Mouse (Mus musculus) forebrain, embryonic 16.5 days (tissue): ENCODE measurements around the gene Olfr134. TPM values are rescaled to one million over a fixed set of nuclear protein-coding genes. Genes with fewer than 3 reads are reported as not detected.
"Not testable (repeated sequence)": the region's sequence is repeated elsewhere in the genome, so short reads cannot be mapped to it uniquely, and the experiment has no call there.

ENCODE experiments used
- ATAC-seq: fragments of 200-750 bp; cut with Nextera tagmentation; 2 replicates; pipeline ENCODE4 v1.8.0; 2017; ENCODE audit warnings: mild to moderate bottlenecking, moderate library complexity
- H3K27ac ChIP-seq: fragments of 300-500 bp; sonication (generic); 2 replicates; pipeline ENCODE4 v1.5.1; 2014; ENCODE audit warnings: low read length, control low read depth
- H3K27me3 ChIP-seq: fragments of 300-500 bp; sonication (generic); replicated peaks from 2 replicates; pipeline ENCODE4 v1.6.1; 2014; ENCODE audit warnings: low read length; ENCODE audit not compliant: control insufficient read depth, insufficient read depth
- H3K36me3 ChIP-seq: fragments of 300-500 bp; sonication (generic); 2 replicates; pipeline ENCODE4 v1.6.1; 2014; ENCODE audit not compliant: control insufficient read depth, insufficient read depth
- H3K4me1 ChIP-seq: fragments of 300-500 bp; sonication (generic); replicated peaks from 2 replicates; pipeline ENCODE4 v1.6.1; 2014; ENCODE audit warnings: low read length; ENCODE audit not compliant: control insufficient read depth, insufficient read depth
- H3K4me2 ChIP-seq: fragments of 300-500 bp; sonication (generic); 2 replicates; pipeline ENCODE4 v1.6.1; 2014; ENCODE audit warnings: mild to moderate bottlenecking, low read length, control low read depth
- H3K4me3 ChIP-seq: fragments of 300-500 bp; sonication (generic); replicated peaks from 2 replicates; pipeline ENCODE4 v1.5.1; 2014; ENCODE audit warnings: mild to moderate bottlenecking, low read length, control low read depth
- H3K9ac ChIP-seq: fragments of 300-500 bp; sonication (generic); replicated peaks from 2 replicates; pipeline ENCODE4 v1.6.1; 2014; ENCODE audit warnings: low read depth, low read length, control low read depth
- H3K9me3 ChIP-seq: fragments of 300-500 bp; sonication (generic); 2 replicates; pipeline ENCODE4 v1.6.1; 2016; ENCODE audit warnings: low read length; ENCODE audit not compliant: control insufficient read depth
- WGBS: fragments of 180-500 bp; shearing (Covaris S2); extraction: QIAGEN DNeasy Blood & Tissue Kit; methylation state at CpG from one replicate; pipeline ENCODE4 v1.1.7; 2014; 5-methylcytosine and 5-hydroxymethylcytosine counted together
- polyA plus RNA-seq: library from polyadenylated mRNA; unstranded; fragments of >200 nt; fragmentation: Nextera tagmentation; extraction: Ambion mirVana; gene quantifications from 2 replicates; pipeline ENCODE4 v1.2.1, GENCODE M21; 2015

Olfr134 gene
- polyA plus RNA-seq, result not detected in 2 replicates

DNA sequence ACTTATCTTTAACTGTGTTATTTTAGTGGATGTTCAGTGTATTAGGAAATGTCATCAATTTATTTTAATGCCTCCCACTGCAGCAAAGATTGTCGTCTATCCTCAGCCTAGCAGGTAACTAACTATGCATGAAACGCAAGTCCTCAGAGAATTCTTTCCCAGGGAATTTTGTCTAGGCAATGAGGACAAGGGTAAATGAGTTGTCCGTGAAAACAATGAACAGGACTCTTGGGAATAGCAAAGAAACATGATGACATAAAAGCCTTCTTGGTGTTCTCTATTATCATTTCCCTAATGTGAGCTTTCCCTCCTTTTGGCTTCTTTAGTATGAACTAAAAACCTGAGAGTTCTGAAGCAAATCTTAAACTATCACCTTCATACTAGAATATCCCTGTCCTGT lies at the start of gene Olfr134:
Gene Olfr134, plus strand, starts transcription at position 301 of the 400 bp plus-strand sequence.
- Histone ChIP-seq H3K4me3 (no peak within 1 kb of the TSS), H3K9me3 (no peaks in the 10 kb centered on the region), H3K27me3 (no peaks in the 10 kb centered on the region), H3K4me2 (no peak within 1 kb of the TSS), H3K36me3 (no peaks in the 10 kb centered on the region), H3K4me1 (no peaks in the 10 kb centered on the region), H3K27ac (no peak within 1 kb of the TSS), H3K9ac (no peak within 1 kb of the TSS)
- 76% methylated on average over 3 of the region's 3 CpGs for WGBS
- no peak for ATAC-seq

DNA sequence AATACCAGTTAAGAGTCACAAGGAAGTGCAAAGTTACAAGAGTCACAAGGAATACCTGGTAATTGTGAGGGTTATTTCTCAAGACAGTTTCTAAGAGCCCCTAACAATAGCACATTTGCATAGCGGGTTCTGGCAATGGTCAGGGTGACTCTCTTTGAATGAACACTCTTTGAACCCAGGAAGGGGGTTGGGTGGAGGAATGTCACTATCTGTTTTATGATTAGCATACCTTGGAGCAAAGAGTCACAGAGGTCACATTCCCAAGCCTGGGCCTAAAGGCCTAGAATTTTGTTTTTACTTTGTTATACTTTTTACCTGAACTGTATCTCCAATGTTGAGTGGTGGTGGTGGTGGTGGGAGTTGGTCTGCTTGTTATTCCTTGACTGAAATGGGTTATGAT lies 47.0 kb upstream of the Olfr134 start:
- not testable (repeated sequence) for H3K36me3 ChIP-seq, H3K4me1 ChIP-seq, ATAC-seq, H3K4me2 ChIP-seq, H3K4me3 ChIP-seq, H3K9ac ChIP-seq, H3K27me3 ChIP-seq, H3K27ac ChIP-seq, H3K9me3 ChIP-seq
- WGBS, result 86% methylated on average over 1 of the region's 1 CpGs

DNA sequence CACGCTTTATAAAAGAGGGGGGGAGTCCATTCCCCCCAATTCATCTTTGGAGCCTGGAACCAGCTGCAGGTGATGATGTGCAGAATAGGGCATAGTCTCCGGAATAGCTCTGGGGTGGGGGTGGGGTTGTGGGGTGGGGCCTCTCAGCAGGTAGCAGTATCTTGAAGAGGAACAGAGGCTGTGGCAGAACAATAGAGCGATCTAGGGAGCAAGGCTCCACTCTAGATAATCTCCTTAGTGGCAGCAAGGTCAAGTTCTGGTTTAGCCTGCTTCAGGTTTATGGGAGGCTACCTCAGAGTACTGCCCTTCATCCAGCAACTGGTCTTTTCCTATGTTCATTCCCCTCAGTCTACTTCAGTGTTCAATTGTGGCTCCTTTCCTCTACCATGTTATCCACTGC lies 45.8 kb upstream of the Olfr134 start:
- 59% methylated on average over 3 of the region's 3 CpGs for WGBS

DNA sequence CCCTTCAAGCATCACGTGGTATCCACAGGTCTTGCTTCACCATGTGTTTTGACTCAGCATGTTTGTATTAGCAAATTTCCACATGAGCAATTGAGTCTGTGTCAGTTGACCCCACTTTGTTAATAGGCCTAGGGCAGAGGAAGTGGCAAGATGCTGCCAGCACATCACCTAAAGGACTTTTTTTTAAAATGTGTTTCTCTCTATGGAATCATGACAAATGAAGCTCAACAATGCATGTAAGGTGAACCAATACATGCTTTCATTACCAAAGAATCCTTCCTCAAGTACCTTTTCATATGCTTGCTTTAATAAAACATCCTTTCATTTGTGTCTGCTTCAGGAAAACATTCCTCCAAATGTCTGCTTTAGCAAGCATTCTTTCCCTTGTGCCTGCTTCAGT lies 36.8 kb upstream of the Olfr134 start, which contains the start of gene Olfr132:
Gene Olfr132, minus strand, starts transcription at position 101 of the 400 bp plus-strand sequence.
- Histone ChIP-seq H3K4me1 (no peaks in the 10 kb centered on the region), H3K9ac (no peak within 1 kb of the TSS), H3K27me3 (no peaks in the 10 kb centered on the region), H3K4me2 (no peak within 1 kb of the TSS), H3K27ac (no peak within 1 kb of the TSS), H3K9me3 (no peaks in the 10 kb centered on the region), H3K4me3 (no peak within 1 kb of the TSS), H3K36me3 (no peaks in the 10 kb centered on the region)
- no peak for ATAC-seq
- 58% methylated on average over 1 of the region's 1 CpGs for WGBS

More for the DNA sequence above, 45.8 kb upstream of the Olfr134 start:
- not testable (repeated sequence) for H3K4me3 ChIP-seq, H3K4me1 ChIP-seq, H3K9ac ChIP-seq, H3K27me3 ChIP-seq, H3K27ac ChIP-seq, H3K36me3 ChIP-seq, ATAC-seq, H3K4me2 ChIP-seq, H3K9me3 ChIP-seq

DNA sequence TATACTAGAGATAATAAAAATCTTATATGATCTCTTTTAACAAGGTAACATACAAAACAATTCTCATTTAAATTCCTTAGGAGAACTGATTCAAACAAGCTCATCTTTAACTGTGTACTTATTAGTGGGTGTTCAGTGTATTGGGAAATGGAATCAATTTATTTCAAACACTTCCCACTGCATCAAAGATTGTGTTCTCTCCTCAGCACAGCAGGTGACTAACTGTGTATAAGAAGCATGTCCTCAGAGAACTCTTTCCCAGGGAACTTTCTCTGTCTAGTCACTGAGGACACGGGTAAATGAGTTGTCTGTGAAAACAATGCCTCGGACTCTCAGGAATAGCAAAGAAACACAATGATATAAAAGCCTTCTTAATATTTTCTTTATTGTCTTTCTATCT lies 26.2 kb upstream of the Olfr134 start, which contains the start of gene Olfr133:
Gene Olfr133, plus strand, starts transcription at position 301 of the 400 bp plus-strand sequence.
- H3K4me3 ChIP-seq, result no peak within 1 kb of the TSS
- H3K36me3 ChIP-seq, result no peaks in the 10 kb centered on the region
- H3K9me3 ChIP-seq, result no peaks in the 10 kb centered on the region
- no peak within 1 kb of the TSS for H3K4me2 ChIP-seq
- H3K4me1 ChIP-seq, result no peaks in the 10 kb centered on the region
- no peak for ATAC-seq
- no peaks in the 10 kb centered on the region for H3K27me3 ChIP-seq
- WGBS, result 66% methylated on average over 2 of the region's 2 CpGs
- no peak within 1 kb of the TSS for H3K9ac ChIP-seq
- no peak within 1 kb of the TSS for H3K27ac ChIP-seq

DNA sequence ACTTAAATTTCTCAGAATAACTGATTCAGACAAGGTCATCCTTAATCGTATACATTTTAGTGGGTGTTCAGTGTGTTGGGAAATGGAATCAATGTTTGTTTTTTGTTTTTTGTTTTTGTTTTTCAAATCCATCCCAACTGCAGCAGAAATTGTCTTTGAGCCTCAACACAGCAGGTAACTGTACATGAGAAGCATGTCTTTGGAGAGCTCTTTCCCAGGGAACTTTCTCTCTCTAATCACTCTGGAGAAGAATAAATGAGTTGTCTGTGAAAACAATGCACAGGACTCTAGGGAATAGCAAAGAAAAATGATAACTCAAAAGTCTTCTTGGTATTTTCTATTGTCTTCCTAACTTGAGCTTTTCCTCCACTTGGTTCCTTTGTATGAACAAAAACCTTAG lies 32.8 kb downstream of the Olfr134 start, which contains the start of gene Olfr135:
Gene Olfr135, plus strand, starts transcription at position 301 of the 400 bp plus-strand sequence.
- no peak within 1 kb of the TSS for H3K27ac ChIP-seq
- no peaks in the 10 kb centered on the region for H3K9me3 ChIP-seq
- 100% methylated on average over 1 of the region's 1 CpGs for WGBS
- no peaks in the 10 kb centered on the region for H3K4me1 ChIP-seq
- H3K4me2 ChIP-seq, result no peak within 1 kb of the TSS
- no peaks in the 10 kb centered on the region for H3K27me3 ChIP-seq
- no peak within 1 kb of the TSS for H3K9ac ChIP-seq
- H3K36me3 ChIP-seq, result no peaks in the 10 kb centered on the region
- ATAC-seq, result no peak
- H3K4me3 ChIP-seq, result no peak within 1 kb of the TSS

Other genes with a start within 250 kb of the Olfr134 start
- gene Olfr761, start 218.3 kb upstream of the Olfr134 start, polyA plus RNA-seq, result not detected in 2 replicates
- not detected in 2 replicates for gene Olfr129, start 111.3 kb upstream of the Olfr134 start, polyA plus RNA-seq
- gene Olfr130, start 107.5 kb upstream of the Olfr134 start, polyA plus RNA-seq, result not detected in 2 replicates
- not detected in 2 replicates for gene Olfr131, start 82.7 kb upstream of the Olfr134 start, polyA plus RNA-seq
- not detected in 2 replicates for gene Olfr132, start 36.9 kb upstream of the Olfr134 start, polyA plus RNA-seq
- gene Olfr133, start 26.1 kb upstream of the Olfr134 start, polyA plus RNA-seq, result not detected in 2 replicates
- gene Olfr135, start 32.9 kb downstream of the Olfr134 start, polyA plus RNA-seq, result not detected in 2 replicates
- not detected in 2 replicates for gene Olfr138, start 89.6 kb downstream of the Olfr134 start, polyA plus RNA-seq
- not detected in 2 replicates for gene Olfr137, start 136.2 kb downstream of the Olfr134 start, polyA plus RNA-seq
- not detected in 2 replicates for gene Olfr136, start 158.4 kb downstream of the Olfr134 start, polyA plus RNA-seq
- not detected in 2 replicates for gene Esp36, start 248.8 kb downstream of the Olfr134 start, polyA plus RNA-seq